ENCODE assay signal across 15 mouse cellular contexts in the genomic region with DNA sequence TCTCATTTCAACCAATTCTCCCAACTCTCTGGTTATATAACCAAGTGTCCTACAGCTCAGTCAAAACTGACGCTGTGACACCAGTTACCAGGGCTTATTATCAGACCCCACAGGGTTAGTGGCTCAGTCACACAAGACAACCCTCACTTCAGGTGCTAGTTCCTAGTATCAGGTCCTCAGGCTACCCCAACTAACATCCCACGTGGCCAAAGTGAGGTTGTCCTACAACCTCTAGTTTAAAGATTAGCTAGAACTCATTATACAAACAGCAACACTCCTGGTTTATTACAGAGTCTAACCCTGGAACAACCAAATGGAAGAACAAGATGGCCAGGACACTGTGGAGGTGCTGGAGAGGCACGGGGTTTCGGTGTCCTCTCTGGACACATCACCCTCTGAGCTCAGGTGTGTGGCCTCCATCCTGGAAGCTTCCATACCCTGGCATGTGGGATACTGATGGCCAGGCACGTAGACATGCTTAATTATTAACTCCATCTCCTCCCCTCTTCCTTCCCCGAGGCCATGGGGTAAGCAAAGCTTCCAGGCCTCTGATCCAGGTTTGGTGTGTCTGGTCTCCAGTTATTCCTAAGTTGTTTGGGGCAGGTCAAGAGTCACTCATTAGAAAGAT. TPM values are rescaled to one million over a fixed set of nuclear protein-coding genes. Genes with fewer than 3 reads are reported as not detected.
DNase-seq lines count a peak whose midpoint lies in the region; ATAC-seq and TF ChIP-seq lines count a peak whose summit lies in the region.
"Had no signal": no experiment of that assay in that cellular context is flagged by ENCODE, and none has a peak within 500 bp of the region (broad histone marks: within the 10 kb centered on the region; RNA-seq: fewer than 3 reads in every experiment).

No protein-coding gene starts in this region.

- DNase-seq in intestine, embryonic 14.5 days (ENCODE audit: low spot score): peak; percentile 59
- peak; percentile 71 to 83 for DNase-seq in kidney, adult 8-10 months
- peak; percentile 59 to 80 for DNase-seq in kidney, postnatal 36 days
- DNase-seq in right cerebral cortex, adult 2 months (ENCODE audit: low spot score in 2 of 2): no peak
- no peak for DNase-seq in midbrain, postnatal 0 days (ENCODE audit: low spot score)
- no peak for DNase-seq in right cerebral cortex, adult 18-20 months
- no peak for DNase-seq in natural killer cell, adult 2 months (ENCODE audit: low spot score in 2 of 2)
- DNase-seq: cerebellum, postnatal 25 days; lung, adult 18-20 months; right cerebral cortex, postnatal 4 days; thymus, postnatal 36 days had no signal

- H3K4me2 ChIP-seq in intestine, embryonic 14.5 days (ENCODE audit: low read length): no peak overlapping the region
- H3K4me2 ChIP-seq in midbrain, postnatal 0 days (ENCODE audit: low read depth, low read length, poor library complexity, severe bottlenecking): no peak overlapping the region
- H3K4me2 ChIP-seq: embryonic facial prominence, embryonic 12.5 days; midbrain, embryonic 12.5 days had no signal

- peaks cover 3% of the 10 kb centered on the region; the same call in 1 of the 2 replicates for H3K4me1 ChIP-seq in intestine, embryonic 14.5 days (replicated peaks; ENCODE audit: control insufficient read depth, insufficient read depth, low read length)
- peaks cover 7% of the 10 kb centered on the region; the same call in 1 of the 2 replicates for H3K4me1 ChIP-seq in small intestine, adult 2 months (ENCODE audit: control insufficient read depth, insufficient read depth, insufficient read length, low read length)
- H3K4me1 ChIP-seq in midbrain, postnatal 0 days (ENCODE audit: insufficient read depth, low read length): no peaks in the 10 kb centered on the region
- H3K4me1 ChIP-seq: embryonic facial prominence, embryonic 12.5 days had no signal

- H3K27ac ChIP-seq in intestine, embryonic 14.5 days (ENCODE audit: low read depth): no peak overlapping the region
- H3K27ac ChIP-seq in small intestine, adult 2 months (ENCODE audit: insufficient read depth, low read depth, low read length): peak overlapping the region; percentile 8
- no peak overlapping the region for H3K27ac ChIP-seq in midbrain, postnatal 0 days (ENCODE audit: low read depth, low read length)
- H3K27ac ChIP-seq: embryonic facial prominence, embryonic 12.5 days; macrophage; midbrain, embryonic 12.5 days had no signal

- H3K27me3 ChIP-seq in intestine, embryonic 14.5 days (replicated peaks; ENCODE audit: control insufficient read depth, insufficient read depth, low read length): no peaks in the 10 kb centered on the region
- H3K27me3 ChIP-seq in small intestine, adult 2 months (ENCODE audit: control insufficient read depth, insufficient read depth, low read length): no peaks in the 10 kb centered on the region
- H3K27me3 ChIP-seq in midbrain, postnatal 0 days (ENCODE audit: insufficient read depth, low read length): no peaks in the 10 kb centered on the region
- H3K27me3 ChIP-seq: embryonic facial prominence, embryonic 12.5 days; midbrain, embryonic 12.5 days had no signal

- H3K4me3 ChIP-seq in intestine, embryonic 14.5 days (ENCODE audit: low read depth, low read length): no peak overlapping the region
- no peak overlapping the region for H3K4me3 ChIP-seq in small intestine, adult 2 months (ENCODE audit: low read depth, low read length)
- H3K4me3 ChIP-seq in midbrain, postnatal 0 days (ENCODE audit: low read depth, low read length): no peak overlapping the region
- H3K4me3 ChIP-seq: embryonic facial prominence, embryonic 12.5 days; midbrain, embryonic 12.5 days had no signal

- H3K9me3 ChIP-seq in intestine, embryonic 14.5 days (ENCODE audit: control insufficient read depth, low read length): 0 out of 2 replicates have a peak, but pooled peaks cover 4% of the 10 kb centered on the region
- H3K9me3 ChIP-seq in midbrain, postnatal 0 days (ENCODE audit: low read length): no peaks in the 10 kb centered on the region
- H3K9me3 ChIP-seq: embryonic facial prominence, embryonic 12.5 days had no signal

- 58% methylated on average over 6 of the region's 6 CpGs for WGBS in intestine, embryonic 14.5 days
- 31% methylated on average over 6 of the region's 6 CpGs for WGBS in small intestine, adult 2 months
- 85% methylated on average over 6 of the region's 6 CpGs for WGBS in midbrain, postnatal 0 days

- TF ChIP-seq POLR2A in small intestine, adult 2 months (IDR thresholded peaks at IDR 0.05; ENCODE audit: low read depth, low read length): no peak

- peak; percentile 67 for ATAC-seq in intestine, embryonic 14.5 days (replicated peaks; ENCODE audit: low FRiP score, low TSS enrichment, low read depth)
- ATAC-seq in midbrain, postnatal 0 days (ENCODE audit: low FRiP score): no peak

- H3K9ac ChIP-seq in intestine, embryonic 14.5 days (ENCODE audit: low read length): no peak overlapping the region
- no peak overlapping the region for H3K9ac ChIP-seq in midbrain, postnatal 0 days (replicated peaks; ENCODE audit: low read length, poor library complexity, severe bottlenecking)
- H3K9ac ChIP-seq: embryonic facial prominence, embryonic 12.5 days; midbrain, embryonic 12.5 days had no signal

- no peak for TF ChIP-seq CTCF in small intestine, adult 2 months (IDR thresholded peaks at IDR 0.05; ENCODE audit: extremely low read depth, insufficient read length, insufficient replicate concordance, low read depth, low read length)
- TF ChIP-seq CTCF in midbrain, postnatal 0 days (IDR thresholded peaks at IDR 0.05): no peak

- H3K36me3 ChIP-seq in intestine, embryonic 14.5 days (ENCODE audit: control insufficient read depth, insufficient read depth, low read length): peaks cover 54% of the 10 kb centered on the region
- H3K36me3 ChIP-seq in small intestine, adult 2 months (ENCODE audit: control insufficient read depth, insufficient read depth, low read length): peaks cover 26% of the 10 kb centered on the region
- H3K36me3 ChIP-seq in midbrain, postnatal 0 days (ENCODE audit: insufficient read depth, low read length): peaks cover 19% of the 10 kb centered on the region

RNA-seq across cellular contexts. Expression of a gene that starts 9.5 kb away (rescaled TPM):
- 14.7 and 16.1 TPM in 2 replicates for polyA plus RNA-seq in intestine, embryonic 14.5 days (2014; fragmentation: Nextera tagmentation; extraction: Ambion mirVana)
- 6.0 and 11.5 TPM in 2 replicates for polyA plus RNA-seq in small intestine, adult 2 months (2012; rRNA removed)
- 11.0 and 15.0 TPM in 2 replicates for total RNA-seq in midbrain, postnatal 0 days (2014; rRNA removed)
- polyA plus RNA-seq in midbrain, postnatal 0 days (2015; fragmentation: Nextera tagmentation; extraction: Ambion mirVana): 5.1 and 7.3 TPM in 2 replicates

RNA-seq across cellular contexts. Expression of a gene that starts 52.7 kb away (rescaled TPM):
- polyA plus RNA-seq in intestine, embryonic 14.5 days (2014; fragmentation: Nextera tagmentation; extraction: Ambion mirVana): 798 and 813 TPM in 2 replicates
- polyA plus RNA-seq in small intestine, adult 2 months (2012; rRNA removed): 261 and 396 TPM in 2 replicates
- total RNA-seq in midbrain, postnatal 0 days (2014; rRNA removed): 617 and 653 TPM in 2 replicates
- 449 and 480 TPM in 2 replicates for polyA plus RNA-seq in midbrain, postnatal 0 days (2015; fragmentation: Nextera tagmentation; extraction: Ambion mirVana)

RNA-seq across cellular contexts. Expression of a gene that starts 52.7 kb away (rescaled TPM):
- polyA plus RNA-seq in intestine, embryonic 14.5 days (2014; fragmentation: Nextera tagmentation; extraction: Ambion mirVana): 140 and 146 TPM in 2 replicates
- polyA plus RNA-seq in small intestine, adult 2 months (2012; rRNA removed): 11.2 and 19.9 TPM in 2 replicates
- 117 and 137 TPM in 2 replicates for total RNA-seq in midbrain, postnatal 0 days (2014; rRNA removed)
- polyA plus RNA-seq in midbrain, postnatal 0 days (2015; fragmentation: Nextera tagmentation; extraction: Ambion mirVana): 128 and 134 TPM in 2 replicates

Comparison
In these comparisons a context has a peak if more than half of its experiments do, and no peak if none do; other contexts are left out.
1. DNase-seq: peak in intestine, embryonic 14.5 days (single experiment), kidney, adult 8-10 months (2 of 2) and kidney, postnatal 36 days (2 of 2); none in right cerebral cortex, adult 2 months (0 of 2), midbrain, postnatal 0 days (single experiment), right cerebral cortex, adult 18-20 months (single experiment) and natural killer cell, adult 2 months (0 of 2).